Mouse (Mus musculus): Measurements from ENCODE around the gene Foxn3. TPM values are rescaled to one million over a fixed set of nuclear protein-coding genes. Genes with fewer than 3 reads are reported as not detected.

The Foxn3 gene
- polyA plus RNA-seq, 1 experiment from 2014 or later = 110 TPM

DNA sequence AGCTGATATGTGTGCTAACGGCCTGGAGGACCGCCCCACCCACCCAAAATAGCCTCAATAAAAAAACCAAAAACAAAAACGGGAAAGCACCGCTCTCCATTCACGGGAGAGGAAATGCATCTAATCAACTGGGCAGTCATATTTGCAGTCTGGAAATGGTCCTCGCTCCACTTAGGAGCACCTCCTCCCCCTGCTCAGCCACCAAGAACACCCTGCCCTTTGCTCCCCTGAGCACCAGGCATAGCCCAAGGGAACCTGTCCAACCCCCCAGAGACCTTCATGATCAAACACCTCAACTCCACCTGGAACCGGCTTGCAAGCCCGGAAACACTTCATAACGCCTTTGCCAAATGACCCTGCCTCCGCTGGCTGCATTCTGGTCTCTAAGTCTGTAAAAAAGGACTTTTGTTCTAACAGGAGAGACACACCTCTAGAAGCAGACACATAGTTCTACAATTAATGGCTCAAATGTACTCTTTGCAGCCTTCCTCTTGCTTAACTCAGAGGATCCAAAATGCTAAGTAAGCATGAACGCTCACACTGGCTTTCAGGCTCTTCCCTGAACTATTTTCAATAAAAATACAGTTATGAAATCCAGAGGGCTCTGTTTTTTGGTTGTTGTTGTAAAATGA, 2.6 kb downstream of the Foxn3 start:
- Histone ChIP-seq H3K4me2 (peak overlapping the region; percentile 83), H3K27ac (peak overlapping the region; percentile 89), H3K27me3 (no peaks in the 10 kb centered on the region), H3K4me3 (peak overlapping the region; percentile 85), H3K4me1 (peaks cover 25% of the 10 kb centered on the region), H3K9me3 (no peaks in the 10 kb centered on the region), H3K9ac (no peak overlapping the region), H3K36me3 (no peaks in the 10 kb centered on the region)
- WGBS = 12% methylated on average over 11 of the region's 11 CpGs
- ATAC-seq (ENCODE audit: insufficient number of reproducible peaks, low FRiP score, low TSS enrichment, low read depth) = no peak

DNA sequence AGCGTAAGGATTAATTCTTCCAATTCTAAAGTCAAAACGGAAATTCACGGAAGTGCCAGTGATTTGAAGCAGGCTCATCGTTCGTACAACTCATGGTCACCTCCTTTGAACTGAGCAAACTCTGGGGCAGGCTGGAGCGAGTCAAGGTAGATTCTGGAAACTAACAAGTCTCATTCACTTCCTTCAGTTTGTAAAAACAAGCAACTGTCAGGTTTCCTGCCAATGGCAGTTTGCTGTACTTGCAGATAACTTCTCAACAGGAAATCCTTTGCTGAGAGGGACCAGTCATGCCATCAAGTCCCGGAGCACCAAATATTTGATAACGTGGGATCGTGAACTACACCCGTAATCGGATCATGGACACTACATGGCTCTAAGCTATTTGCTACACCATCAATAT, 3.9 kb downstream of the Foxn3 start:
- 69% methylated on average over 11 of the region's 11 CpGs for WGBS
- Histone ChIP-seq H3K4me3 (no peak overlapping the region), H3K27me3 (no peaks in the 10 kb centered on the region), H3K4me2 (no peak overlapping the region), H3K4me1 (peaks cover 28% of the 10 kb centered on the region), H3K27ac (no peak overlapping the region), H3K9ac (no peak overlapping the region), H3K36me3 (no peaks in the 10 kb centered on the region), H3K9me3 (no peaks in the 10 kb centered on the region)
- no peak for ATAC-seq (ENCODE audit: insufficient number of reproducible peaks, low FRiP score, low TSS enrichment, low read depth)

DNA sequence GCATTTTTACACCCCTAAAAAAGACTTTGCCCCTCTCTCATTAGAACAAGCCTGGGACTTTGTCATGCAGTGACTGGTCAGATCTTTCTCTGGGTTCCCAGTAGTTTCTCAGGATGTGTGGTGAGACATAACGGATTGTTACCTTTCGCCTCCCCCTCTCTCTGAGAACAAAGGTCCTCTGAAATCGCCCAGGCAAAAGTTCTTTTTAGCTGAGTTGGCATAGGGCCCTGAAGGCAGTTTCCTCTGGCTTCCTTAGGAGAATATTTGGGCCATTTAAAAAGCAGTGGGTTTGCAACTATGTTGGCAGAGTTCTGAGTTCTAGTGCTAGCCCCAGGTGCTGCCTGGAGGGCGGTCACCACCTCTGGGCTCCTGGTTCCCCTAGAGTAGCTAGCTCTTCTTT, 4.9 kb downstream of the Foxn3 start:
- 59% methylated on average over 4 of the region's 4 CpGs for WGBS
- no peak for ATAC-seq (ENCODE audit: insufficient number of reproducible peaks, low FRiP score, low TSS enrichment, low read depth)
- no peaks in the 10 kb centered on the region for H3K27me3 ChIP-seq
- H3K36me3 ChIP-seq = no peaks in the 10 kb centered on the region
- no peak overlapping the region for H3K4me2 ChIP-seq
- H3K9me3 ChIP-seq = no peaks in the 10 kb centered on the region
- peaks cover 34% of the 10 kb centered on the region for H3K4me1 ChIP-seq
- no peak overlapping the region for H3K27ac ChIP-seq
- no peak overlapping the region for H3K4me3 ChIP-seq
- no peak overlapping the region for H3K9ac ChIP-seq

DNA sequence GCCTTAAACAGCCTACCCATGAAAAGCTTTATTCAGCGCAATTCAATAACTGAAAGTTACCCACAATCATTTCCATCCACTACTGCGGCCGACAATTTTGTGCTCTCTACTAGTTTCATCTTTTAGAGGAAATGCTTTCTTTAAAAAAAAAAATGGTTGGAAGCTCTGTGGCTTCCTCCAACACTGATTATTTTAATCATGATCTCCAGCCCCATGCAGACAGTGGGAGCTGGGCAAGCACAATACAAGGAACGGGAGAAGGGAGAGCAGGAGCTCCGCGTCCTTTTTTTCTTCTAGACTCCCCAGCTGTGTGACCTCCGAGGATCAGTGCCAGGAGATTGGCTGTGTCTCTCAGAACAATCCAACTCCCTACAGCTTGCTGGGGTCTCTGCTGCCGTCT, 5.9 kb downstream of the Foxn3 start:
- H3K9me3 ChIP-seq = no peaks in the 10 kb centered on the region
- H3K27ac ChIP-seq = no peak overlapping the region; the same call in 1 of the 2 replicates
- no peak for ATAC-seq (ENCODE audit: insufficient number of reproducible peaks, low FRiP score, low TSS enrichment, low read depth)
- peaks cover 34% of the 10 kb centered on the region for H3K4me1 ChIP-seq
- H3K4me2 ChIP-seq = no peak overlapping the region
- H3K36me3 ChIP-seq = no peaks in the 10 kb centered on the region
- no peak overlapping the region for H3K4me3 ChIP-seq
- H3K9ac ChIP-seq = no peak overlapping the region
- WGBS = 80% methylated on average over 8 of the region's 8 CpGs
- H3K27me3 ChIP-seq = no peaks in the 10 kb centered on the region

DNA sequence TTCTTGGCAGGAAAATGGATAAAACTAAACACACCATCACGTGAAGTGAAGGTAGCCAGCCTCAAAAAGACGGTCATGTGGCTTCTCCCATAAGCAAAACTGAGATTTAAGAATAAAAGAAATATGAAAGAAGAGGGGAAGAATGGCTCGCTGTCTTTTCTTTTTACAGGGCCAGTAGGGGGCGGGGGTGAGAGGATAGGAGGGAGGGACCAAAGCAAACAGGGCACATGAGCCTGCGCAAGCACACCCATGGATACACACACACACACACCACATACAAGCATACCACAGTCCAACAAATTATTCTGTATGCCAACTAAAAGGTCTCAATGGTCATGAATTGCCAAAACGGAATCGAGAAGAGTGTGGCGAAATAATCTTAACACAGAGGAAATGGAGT, 12.8 kb downstream of the Foxn3 start:
- H3K4me2 ChIP-seq = no peak overlapping the region
- 65% methylated on average over 8 of the region's 8 CpGs for WGBS
- H3K36me3 ChIP-seq = no peaks in the 10 kb centered on the region
- no peak overlapping the region for H3K27ac ChIP-seq
- H3K4me1 ChIP-seq = peaks cover 12% of the 10 kb centered on the region
- H3K9me3 ChIP-seq = no peaks in the 10 kb centered on the region
- no peak overlapping the region for H3K9ac ChIP-seq
- H3K27me3 ChIP-seq = no peaks in the 10 kb centered on the region
- ATAC-seq (ENCODE audit: insufficient number of reproducible peaks, low FRiP score, low TSS enrichment, low read depth) = no peak
- H3K4me3 ChIP-seq = no peak overlapping the region

DNA sequence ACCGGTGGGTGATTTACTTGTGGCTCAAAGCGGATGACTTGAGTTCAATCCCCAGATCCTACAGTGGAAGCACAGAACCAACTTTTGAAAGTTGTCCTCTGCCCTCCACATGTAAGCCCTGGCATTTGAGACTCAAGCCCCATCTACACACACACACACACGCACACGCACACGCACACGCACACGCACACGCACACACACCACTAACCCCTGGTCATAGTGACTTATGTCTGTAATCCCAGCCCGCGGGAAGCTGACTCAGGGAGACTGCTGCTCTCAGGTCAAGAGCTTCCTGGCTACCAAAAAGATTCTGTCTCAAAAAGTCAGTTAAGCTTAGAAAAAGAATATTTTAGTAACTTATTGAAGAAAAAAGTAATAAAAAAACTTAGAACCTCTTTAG, 13.6 kb downstream of the Foxn3 start:
- no peaks in the 10 kb centered on the region for H3K9me3 ChIP-seq
- no peaks in the 10 kb centered on the region for H3K36me3 ChIP-seq
- no peak overlapping the region for H3K4me2 ChIP-seq
- peaks cover 12% of the 10 kb centered on the region for H3K4me1 ChIP-seq
- H3K27me3 ChIP-seq = no peaks in the 10 kb centered on the region
- H3K4me3 ChIP-seq = no peak overlapping the region
- ATAC-seq (ENCODE audit: insufficient number of reproducible peaks, low FRiP score, low TSS enrichment, low read depth) = no peak
- no peak overlapping the region for H3K27ac ChIP-seq
- H3K9ac ChIP-seq = no peak overlapping the region
- WGBS = 94% methylated on average over 10 of the region's 10 CpGs

DNA sequence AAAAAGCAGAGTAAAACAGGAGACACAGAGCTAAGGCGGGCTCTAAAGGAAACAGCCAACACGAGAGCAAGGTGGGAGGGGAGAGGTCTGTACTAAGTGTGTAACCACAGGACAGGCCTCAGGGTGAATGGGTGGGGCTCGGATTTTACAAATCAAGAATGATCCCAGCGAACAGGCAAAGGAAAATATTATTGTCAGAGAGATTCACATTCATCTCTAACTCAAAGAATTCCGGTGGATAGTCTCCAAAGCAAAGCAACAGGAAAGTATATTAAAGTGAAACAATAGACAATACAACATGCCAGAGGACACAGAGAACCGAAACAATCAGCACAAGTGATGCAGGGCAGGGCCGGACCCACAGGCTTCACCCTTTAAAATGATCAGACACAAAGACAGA, 15.0 kb downstream of the Foxn3 start:
- Histone ChIP-seq H3K27ac (no peak overlapping the region), H3K4me2 (no peak overlapping the region), H3K9ac (no peak overlapping the region), H3K4me1 (no peaks in the 10 kb centered on the region; the same call in 1 of the 2 replicates), H3K27me3 (no peaks in the 10 kb centered on the region), H3K4me3 (no peak overlapping the region), H3K36me3 (no peaks in the 10 kb centered on the region), H3K9me3 (no peaks in the 10 kb centered on the region)
- no peak for ATAC-seq (ENCODE audit: insufficient number of reproducible peaks, low FRiP score, low TSS enrichment, low read depth)
- WGBS = 76% methylated on average over 7 of the region's 7 CpGs

DNA sequence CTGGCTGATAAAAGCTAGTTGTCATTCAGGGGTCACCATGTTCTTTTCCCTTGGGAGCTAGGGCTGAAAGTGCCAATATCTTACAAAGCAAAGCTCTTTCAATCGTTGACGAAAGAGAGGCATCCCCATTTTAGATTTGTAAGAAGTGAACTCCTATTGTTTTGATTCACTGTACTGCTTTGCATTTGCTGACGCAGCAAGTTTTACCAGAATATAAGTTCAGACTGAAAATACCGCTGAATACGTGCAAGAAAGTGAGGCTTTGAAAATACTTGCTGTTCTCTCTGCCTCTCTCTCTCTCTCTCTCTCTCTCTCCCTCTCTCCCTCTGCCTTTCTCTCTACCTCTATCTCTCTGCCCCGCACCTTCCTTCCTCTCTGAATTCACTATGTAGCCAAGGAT, 16.1 kb downstream of the Foxn3 start:
- no peak for ATAC-seq (ENCODE audit: insufficient number of reproducible peaks, low FRiP score, low TSS enrichment, low read depth)
- Histone ChIP-seq H3K4me3 (no peak overlapping the region), H3K9ac (no peak overlapping the region), H3K27me3 (no peaks in the 10 kb centered on the region), H3K27ac (no peak overlapping the region), H3K9me3 (no peaks in the 10 kb centered on the region), H3K4me2 (no peak overlapping the region), H3K4me1 (no peaks in the 10 kb centered on the region), H3K36me3 (no peaks in the 10 kb centered on the region)
- WGBS = 90% methylated on average over 6 of the region's 6 CpGs

DNA sequence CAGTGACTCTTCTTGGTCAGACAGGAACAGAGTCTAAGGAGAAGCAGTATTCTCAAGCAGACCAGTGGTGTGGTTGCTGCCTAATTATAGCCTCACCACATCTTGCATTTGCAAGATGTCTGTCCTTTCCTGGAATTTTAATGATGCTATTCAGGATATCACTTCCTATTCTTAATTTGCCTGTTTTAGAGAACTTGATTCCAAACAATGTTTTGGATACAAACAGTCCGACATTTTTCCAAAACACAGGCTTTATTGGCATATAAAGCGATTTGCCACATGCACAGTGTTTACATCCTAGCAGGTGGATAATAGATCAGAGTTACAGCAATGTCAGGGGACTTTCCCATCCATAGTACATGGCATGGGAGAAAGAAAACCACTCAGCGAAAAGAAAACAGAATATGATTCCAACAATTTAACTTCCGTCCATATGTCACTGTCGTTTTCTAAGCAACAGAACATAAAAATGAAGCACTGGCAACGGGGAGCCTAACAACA, 18.1 kb downstream of the Foxn3 start:
- H3K9ac ChIP-seq = no peak overlapping the region
- 50% methylated on average over 6 of the region's 6 CpGs for WGBS
- no peak overlapping the region for H3K4me3 ChIP-seq
- no peaks in the 10 kb centered on the region for H3K4me1 ChIP-seq
- H3K27ac ChIP-seq = no peak overlapping the region
- no peak overlapping the region for H3K4me2 ChIP-seq
- no peaks in the 10 kb centered on the region for H3K36me3 ChIP-seq
- H3K9me3 ChIP-seq = no peaks in the 10 kb centered on the region
- ATAC-seq (ENCODE audit: insufficient number of reproducible peaks, low FRiP score, low TSS enrichment, low read depth) = no peak
- H3K27me3 ChIP-seq = no peaks in the 10 kb centered on the region

DNA sequence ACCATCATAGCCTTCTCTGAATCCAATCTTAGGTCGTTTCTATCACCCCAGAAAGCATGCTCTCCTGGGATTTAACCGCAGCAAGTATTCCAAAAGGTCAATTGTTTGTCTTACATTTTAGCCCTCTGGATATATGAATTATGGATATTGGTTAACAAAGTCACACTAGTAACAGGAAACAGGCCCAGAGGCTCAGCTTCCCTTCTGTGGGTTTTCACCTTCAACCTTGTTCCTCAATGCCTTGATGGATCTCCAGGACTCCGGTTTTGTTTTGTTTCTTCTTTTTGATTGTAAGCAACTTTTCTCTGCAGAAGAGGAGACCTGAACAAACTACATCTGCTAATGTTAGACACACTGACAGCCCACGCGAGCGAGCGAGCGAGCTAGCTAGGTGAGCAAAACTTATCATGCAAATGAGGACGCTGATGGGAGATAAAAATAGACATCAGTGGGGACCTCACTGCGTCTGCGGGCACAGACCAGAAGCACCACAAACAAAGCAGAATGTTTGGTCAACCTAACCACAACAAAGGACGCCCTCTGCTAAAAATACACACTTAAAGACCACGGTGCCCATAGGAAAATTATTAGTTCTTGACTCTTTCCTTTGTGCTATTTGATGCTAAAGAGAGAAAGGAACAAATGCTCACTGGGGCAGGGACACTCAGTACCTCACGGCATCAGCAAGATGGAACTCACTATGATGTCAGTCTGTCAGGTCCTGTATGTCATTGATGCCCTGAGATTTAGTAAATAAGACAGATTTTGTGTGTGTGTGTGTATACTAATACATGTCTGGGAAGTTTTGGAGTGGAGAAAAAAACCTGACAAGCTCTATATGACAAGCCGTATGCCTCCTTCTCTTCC, 18.9 kb downstream of the Foxn3 start:
- no peak for ATAC-seq (ENCODE audit: insufficient number of reproducible peaks, low FRiP score, low TSS enrichment, low read depth)
- Histone ChIP-seq H3K9ac (no peak overlapping the region), H3K9me3 (no peaks in the 10 kb centered on the region), H3K27me3 (no peaks in the 10 kb centered on the region), H3K27ac (no peak overlapping the region), H3K4me3 (no peak overlapping the region), H3K36me3 (no peaks in the 10 kb centered on the region), H3K4me2 (no peak overlapping the region), H3K4me1 (no peaks in the 10 kb centered on the region)
- 87% methylated on average over 15 of the region's 15 CpGs for WGBS

DNA sequence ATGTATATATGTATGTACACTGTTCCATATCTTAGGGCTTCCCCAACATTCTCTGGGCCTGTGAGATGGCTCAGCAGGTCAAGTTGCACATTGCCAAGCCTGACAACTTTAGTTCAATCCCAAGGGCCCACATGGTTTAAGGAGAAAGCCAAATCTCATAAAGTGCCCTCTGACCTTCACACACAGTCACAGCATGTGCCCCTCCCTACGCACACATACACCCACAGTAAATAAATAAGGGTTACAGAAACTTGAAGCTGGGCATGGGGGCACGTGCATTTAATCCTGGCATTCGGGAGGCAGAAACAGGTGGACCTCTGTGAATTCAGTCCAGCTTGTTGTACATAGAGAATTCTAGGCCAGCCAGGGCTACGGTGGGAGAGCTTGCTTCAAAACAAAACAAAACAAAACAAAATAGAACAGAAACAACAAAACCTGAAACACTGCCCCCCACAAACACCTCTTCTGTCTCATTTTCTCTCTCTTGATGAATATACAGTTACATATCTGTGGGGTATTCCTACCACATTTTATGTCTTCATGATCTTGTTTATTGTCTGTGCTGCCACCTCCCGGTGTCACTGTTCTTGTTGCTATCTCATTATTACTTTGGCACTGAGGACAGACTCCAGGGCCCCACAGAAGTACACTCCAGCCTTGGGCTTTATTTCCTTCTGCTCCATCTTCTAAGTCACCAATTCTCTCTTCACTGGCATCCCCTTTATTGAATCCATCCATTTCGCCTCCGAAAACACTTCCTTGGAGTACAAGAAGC, 19.8 kb downstream of the Foxn3 start:
- H3K4me3 ChIP-seq = no peak overlapping the region
- H3K9ac ChIP-seq = no peak overlapping the region
- H3K4me2 ChIP-seq = no peak overlapping the region
- no peak for ATAC-seq (ENCODE audit: insufficient number of reproducible peaks, low FRiP score, low TSS enrichment, low read depth)
- H3K27me3 ChIP-seq = no peaks in the 10 kb centered on the region
- H3K9me3 ChIP-seq = no peaks in the 10 kb centered on the region
- H3K4me1 ChIP-seq = no peaks in the 10 kb centered on the region
- no peaks in the 10 kb centered on the region for H3K36me3 ChIP-seq
- H3K27ac ChIP-seq = no peak overlapping the region
- WGBS = 91% methylated on average over 7 of the region's 7 CpGs

DNA sequence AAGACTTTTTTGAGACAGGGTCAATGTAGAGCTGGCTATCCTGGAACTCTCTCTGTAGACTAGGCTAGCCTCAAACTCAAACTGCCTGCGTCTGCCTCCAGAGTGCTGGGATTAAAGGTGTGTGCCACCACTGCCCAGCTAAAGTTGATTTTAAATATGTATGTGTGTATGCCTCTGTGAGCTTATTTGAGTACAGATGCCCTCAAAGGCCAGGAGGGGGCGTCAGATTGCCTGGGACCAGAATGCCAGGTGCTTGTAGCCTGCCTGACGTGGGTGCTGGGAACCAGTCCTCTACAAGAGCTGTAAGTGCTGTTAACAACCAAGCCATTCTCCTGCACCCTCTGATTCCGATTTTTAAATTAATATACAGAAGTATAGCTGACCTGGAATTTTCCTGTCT, 23.2 kb downstream of the Foxn3 start:
- H3K4me1 ChIP-seq = no peaks in the 10 kb centered on the region
- no peaks in the 10 kb centered on the region for H3K36me3 ChIP-seq
- ATAC-seq (ENCODE audit: insufficient number of reproducible peaks, low FRiP score, low TSS enrichment, low read depth) = no peak
- H3K27ac ChIP-seq = 0 out of 2 replicates have a peak overlapping the region, but pooled peaks have one; percentile 38
- WGBS = 88% methylated on average over 4 of the region's 4 CpGs
- H3K4me2 ChIP-seq = no peak overlapping the region
- H3K9ac ChIP-seq = no peak overlapping the region
- no peak overlapping the region for H3K4me3 ChIP-seq
- no peaks in the 10 kb centered on the region for H3K27me3 ChIP-seq
- H3K9me3 ChIP-seq = no peaks in the 10 kb centered on the region

Data from limb, embryonic 15.5 days (tissue).